ENCODE assay signal across 13 mouse cellular contexts in genomic region chr11:35337493-35337892, GRCm38 (mm10).
A peak's percentile ranks its signal among the peaks of the same experiment; 100 is the strongest.
DNase-seq lines count a peak whose midpoint lies in the region; ATAC-seq and TF ChIP-seq lines count a peak whose summit lies in the region.
"Had no signal": no experiment of that assay in that cellular context is flagged by ENCODE, and none has a peak within 500 bp of the region (broad histone marks: within the 10 kb centered on the region; RNA-seq: fewer than 3 reads in every experiment).

No protein-coding gene starts in this region.

- TF ChIP-seq CTCF in gastrocnemius, adult 2 months (IDR thresholded peaks at IDR 0.05): no peak

- H3K4me1 ChIP-seq in forebrain, embryonic 16.5 days (replicated peaks; ENCODE audit: control insufficient read depth, insufficient read depth, low read length): peaks cover 4% of the 10 kb centered on the region
- H3K4me1 ChIP-seq: liver, embryonic 13.5 days had no signal

- H3K4me2 ChIP-seq in forebrain, embryonic 16.5 days (ENCODE audit: low read length): no peak overlapping the region
- H3K4me2 ChIP-seq: liver, embryonic 13.5 days had no signal

- peak; percentile 52 for DNase-seq in gastrocnemius, adult 2 months
- no peak for DNase-seq in gastrocnemius, postnatal 4 days (ENCODE audit: low spot score in 2 of 2)
- DNase-seq in left cerebral cortex, postnatal 4 days: peak; percentile 91
- no peak for DNase-seq in left cerebral cortex, postnatal 36 days (ENCODE audit: low spot score in 2 of 2)
- peak; percentile 73 for DNase-seq in adrenal gland, postnatal 25 days
- DNase-seq in cerebellum, postnatal 14 days: peak; percentile 81 to 83
- no peak for DNase-seq in spleen, postnatal 4 days (ENCODE audit: low spot score in 2 of 2)
- DNase-seq: liver, embryonic 13.5 days; retina, postnatal 1 day; thymus, adult 18-20 months had no signal

- no peaks in the 10 kb centered on the region for H3K9me3 ChIP-seq in forebrain, embryonic 16.5 days (ENCODE audit: control insufficient read depth, low read length)
- H3K9me3 ChIP-seq: hindbrain, embryonic 10.5 days; liver, embryonic 13.5 days had no signal

- no peak overlapping the region for H3K4me3 ChIP-seq in gastrocnemius, adult 2 months
- H3K4me3 ChIP-seq in forebrain, embryonic 16.5 days (replicated peaks; ENCODE audit: low read length): no peak overlapping the region
- H3K4me3 ChIP-seq: hindbrain, embryonic 10.5 days; left cerebral cortex, adult 2 months; liver, embryonic 13.5 days had no signal

- no peaks in the 10 kb centered on the region for H3K36me3 ChIP-seq in forebrain, embryonic 16.5 days (ENCODE audit: control insufficient read depth, insufficient read depth)
- H3K36me3 ChIP-seq: hindbrain, embryonic 10.5 days; liver, embryonic 13.5 days had no signal

- ATAC-seq in forebrain, embryonic 16.5 days: no peak

- WGBS in forebrain, embryonic 16.5 days: 72% methylated on average over 8 of the region's 8 CpGs

- H3K9ac ChIP-seq in forebrain, embryonic 16.5 days (replicated peaks; ENCODE audit: low read depth, low read length): no peak overlapping the region
- H3K9ac ChIP-seq: liver, embryonic 13.5 days had no signal

- H3K27me3 ChIP-seq in forebrain, embryonic 16.5 days (replicated peaks; ENCODE audit: control insufficient read depth, insufficient read depth, low read length): no peaks in the 10 kb centered on the region
- H3K27me3 ChIP-seq: liver, embryonic 13.5 days had no signal

- intact Hi-C loops in gastrocnemius, adult 2 months (cut with DNase I): no loop called here
- intact Hi-C loops in left cerebral cortex, postnatal 4 days (cut with DNase I): no loop called here
- intact Hi-C loops in left cerebral cortex, postnatal 36 days (cut with DNase I): no loop called here

- H3K27ac ChIP-seq in gastrocnemius, adult 2 months: no peak overlapping the region
- no peak overlapping the region for H3K27ac ChIP-seq in forebrain, embryonic 16.5 days (ENCODE audit: low read length)
- H3K27ac ChIP-seq: hindbrain, embryonic 10.5 days; left cerebral cortex, adult 2 months; liver, embryonic 13.5 days had no signal

Comparison
In these comparisons a context has a peak if more than half of its experiments do, and no peak if none do; other contexts are left out.
1. DNase-seq: peak in gastrocnemius, adult 2 months (single experiment), left cerebral cortex, postnatal 4 days (single experiment), adrenal gland, postnatal 25 days (single experiment) and cerebellum, postnatal 14 days (2 of 2); none in gastrocnemius, postnatal 4 days (0 of 2), left cerebral cortex, postnatal 36 days (0 of 2) and spleen, postnatal 4 days (0 of 2).